Mouse (Mus musculus) megakaryocyte progenitor cell, adult 5-6 weeks (primary cell): ENCODE data around the gene Ntrk3. TPM values are rescaled to one million over a fixed set of nuclear protein-coding genes. Genes with fewer than 3 reads are reported as not detected.

ENCODE experiments used
- ATAC-seq: replicated peaks from 2 replicates; pipeline ENCODE4 v1.8.0; 2016; ENCODE audit warnings: mild to moderate bottlenecking, moderate TSS enrichment, inconsistent platforms; ENCODE audit not compliant: poor library complexity
- total RNA-seq, 2 experiments: library from RNA; stranded (forward) in 1 of 2; stranded (reverse) in 1 of 2; fragments of 157-497, 149-512 nt in 1 of 2; fragments of 200-1000 nt in 1 of 2; gene quantifications; 2 replicates each; pipeline versions ENCODE4 v1.2.3 to v1.2.4; 2015 to 2017

Ntrk3 gene
- total RNA-seq, 2 experiments from 2014 or later = not detected

GRCm38 (mm10) chr7:78382126-78382525 is 355.7 kb downstream of the Ntrk3 start:
- no peak for ATAC-seq

GRCm38 (mm10) chr7:78379784-78380183 is 358.0 kb downstream of the Ntrk3 start:
- no peak for ATAC-seq

GRCm38 (mm10) chr7:78378306-78378705 is 359.5 kb downstream of the Ntrk3 start:
- ATAC-seq = no peak

- no peak for ATAC-seq
Observed at GRCm38 (mm10) chr7:78376875-78377274, 360.9 kb downstream of the Ntrk3 start.

GRCm38 (mm10) chr7:78361341-78362309 is 376.2 kb downstream of the Ntrk3 start:
- no peak for ATAC-seq

GRCm38 (mm10) chr7:78347464-78347863 is 390.3 kb downstream of the Ntrk3 start:
- ATAC-seq = no peak

- ATAC-seq = no peak
Observed at GRCm38 (mm10) chr7:78333422-78333821, 404.4 kb downstream of the Ntrk3 start.

GRCm38 (mm10) chr7:78328301-78328700 is 409.5 kb downstream of the Ntrk3 start:
- ATAC-seq = no peak

GRCm38 (mm10) chr7:78326185-78326584 is 411.6 kb downstream of the Ntrk3 start:
- ATAC-seq = no peak

GRCm38 (mm10) chr7:78318640-78319039 is 419.2 kb downstream of the Ntrk3 start:
- ATAC-seq = no peak

GRCm38 (mm10) chr7:78305770-78306169 is 432.0 kb downstream of the Ntrk3 start:
- ATAC-seq = no peak

GRCm38 (mm10) chr7:78305029-78305428 is 432.8 kb downstream of the Ntrk3 start:
- ATAC-seq = no peak

- ATAC-seq = no peak
Observed at GRCm38 (mm10) chr7:78297290-78297689, 440.5 kb downstream of the Ntrk3 start.

GRCm38 (mm10) chr7:78294322-78294721 is 443.5 kb downstream of the Ntrk3 start:
- no peak for ATAC-seq

GRCm38 (mm10) chr7:78290186-78290585 is 447.6 kb downstream of the Ntrk3 start:
- ATAC-seq = no peak

GRCm38 (mm10) chr7:78286516-78287238 is 451.1 kb downstream of the Ntrk3 start:
- no peak for ATAC-seq

- ATAC-seq = no peak
Observed at GRCm38 (mm10) chr7:78269506-78270250, 468.1 kb downstream of the Ntrk3 start.

GRCm38 (mm10) chr7:78267461-78268007 is 470.3 kb downstream of the Ntrk3 start:
- ATAC-seq = no peak

GRCm38 (mm10) chr7:78264432-78265002 is 473.3 kb downstream of the Ntrk3 start:
- no peak for ATAC-seq

- ATAC-seq = no peak
Observed at GRCm38 (mm10) chr7:78261420-78262125, 476.2 kb downstream of the Ntrk3 start.
